Mouse (Mus musculus) brain, adult 2 months (tissue): ENCODE measurements around the gene Gcsam.

Experiments used
- DNase-seq: peaks from one replicate; pipeline ENCODE4 v3.0.0; 2011; ENCODE audit warnings: low read depth, low spot score

Gcsam gene

GRCm38 (mm10) chr16:45610267-45610666, at the start of gene Gcsam:
Gene Gcsam, plus strand, starts transcription at chr16:45610380.
- no peak for DNase-seq

GRCm38 (mm10) chr16:45561747-45562146, 48.4 kb upstream of the Gcsam start:
- no peak for DNase-seq

GRCm38 (mm10) chr16:45572307-45572706, 37.9 kb upstream of the Gcsam start:
- DNase-seq, result no peak

GRCm38 (mm10) chr16:45579883-45580282, 30.3 kb upstream of the Gcsam start:
- DNase-seq, result no peak

GRCm38 (mm10) chr16:45582512-45582911, 27.7 kb upstream of the Gcsam start:
- DNase-seq, result peak; percentile 41

- DNase-seq, result peak; percentile 19
Measured at GRCm38 (mm10) chr16:45593656-45594055, 16.5 kb upstream of the Gcsam start.

- DNase-seq, result no peak
Measured at GRCm38 (mm10) chr16:45595494-45595893, 14.7 kb upstream of the Gcsam start.

GRCm38 (mm10) chr16:45608481-45608954, 1.7 kb upstream of the Gcsam start:
- peak; percentile 69 for DNase-seq

- DNase-seq, result peak; percentile 48
Measured at GRCm38 (mm10) chr16:45609300-45609699, 880 bp upstream of the Gcsam start.

GRCm38 (mm10) chr16:45613247-45613646, 3.1 kb downstream of the Gcsam start:
- DNase-seq, result peak; percentile 14

GRCm38 (mm10) chr16:45615944-45616343, 5.8 kb downstream of the Gcsam start:
- DNase-seq, result no peak

GRCm38 (mm10) chr16:45619751-45620375, 9.7 kb downstream of the Gcsam start:
- no peak for DNase-seq

- no peak for DNase-seq
Measured at GRCm38 (mm10) chr16:45623230-45623629, 13.1 kb downstream of the Gcsam start.

GRCm38 (mm10) chr16:45624791-45625190, 14.6 kb downstream of the Gcsam start:
- DNase-seq, result no peak

GRCm38 (mm10) chr16:45625342-45625741, 15.2 kb downstream of the Gcsam start:
- no peak for DNase-seq

GRCm38 (mm10) chr16:45629497-45630105, 19.4 kb downstream of the Gcsam start:
- peak; percentile 19 for DNase-seq

- DNase-seq, result peak; percentile 84
Measured at GRCm38 (mm10) chr16:45630347-45630960, 20.3 kb downstream of the Gcsam start.

GRCm38 (mm10) chr16:45632420-45632819, 22.2 kb downstream of the Gcsam start:
- no peak for DNase-seq

GRCm38 (mm10) chr16:45635826-45636225, 25.6 kb downstream of the Gcsam start:
- DNase-seq, result peak; percentile 35

- DNase-seq, result no peak
Measured at GRCm38 (mm10) chr16:45640070-45640762, 30.0 kb downstream of the Gcsam start.

GRCm38 (mm10) chr16:45641301-45641700, 31.1 kb downstream of the Gcsam start:
- DNase-seq, result no peak

GRCm38 (mm10) chr16:45643944-45644343, 33.8 kb downstream of the Gcsam start:
- no peak for DNase-seq
